Mouse (Mus musculus) C2C12 (cell line): ENCODE results near the gene Sec14l5. TPM values are rescaled to one million over a fixed set of nuclear protein-coding genes. Genes with fewer than 3 reads are reported as not detected.

Experiments used
- H3K27me3 ChIP-seq: one replicate; pipeline ENCODE4 v1.6.1; 2011; ENCODE audit not compliant: control insufficient read depth, insufficient read depth, insufficient read length
- H3K36me3 ChIP-seq: one replicate; pipeline ENCODE4 v1.6.1; 2011; ENCODE audit not compliant: control insufficient read depth, insufficient read depth
- H3K4me3 ChIP-seq: one replicate; pipeline ENCODE4 v1.5.1; 2011; ENCODE audit warnings: mild to moderate bottlenecking, control low read depth; ENCODE audit not compliant: poor library complexity, insufficient read depth, severe bottlenecking
- H3K79me2 ChIP-seq: one replicate; pipeline ENCODE4 v1.6.1; 2011; ENCODE audit not compliant: control insufficient read depth, insufficient read depth
- H3K79me3 ChIP-seq: one replicate; pipeline ENCODE4 v1.6.1; 2011; ENCODE audit warnings: low read depth, control low read depth
- H3ac ChIP-seq: one replicate; pipeline ENCODE3; 2011; ENCODE audit warnings: low read depth; ENCODE audit not compliant: control insufficient read depth, insufficient read length
- CEBPB ChIP-seq: IDR thresholded peaks from one replicate; pipeline ENCODE4 v1.6.1; 2011; ENCODE audit warnings: low read depth, mild to moderate bottlenecking, control low read depth, moderate library complexity
- CTCF ChIP-seq: IDR thresholded peaks from one replicate; pipeline ENCODE4 v1.5.1; 2011; ENCODE audit not compliant: control insufficient read depth, insufficient read depth, insufficient read length
- FOSL1 ChIP-seq: IDR thresholded peaks from one replicate; pipeline ENCODE4 v1.8.0; 2011; ENCODE audit warnings: mild to moderate bottlenecking, low read length; ENCODE audit not compliant: poor library complexity, insufficient read depth, severe bottlenecking
- MAX ChIP-seq: IDR thresholded peaks from one replicate; pipeline ENCODE4 v1.6.1; 2011; ENCODE audit warnings: mild to moderate bottlenecking, control low read depth
- MYOD1 ChIP-seq: IDR thresholded peaks from one replicate; pipeline ENCODE4 v1.6.1; 2011; ENCODE audit warnings: low read depth; ENCODE audit not compliant: control insufficient read depth, insufficient read length
- MYOG ChIP-seq: IDR thresholded peaks from one replicate; pipeline ENCODE4 v1.6.1; 2011; ENCODE audit not compliant: control insufficient read depth, insufficient read length; ENCODE audit errors: extremely low read depth
- USF1 ChIP-seq: IDR thresholded peaks from one replicate; pipeline ENCODE4 v1.6.1; 2011; ENCODE audit warnings: low read depth, mild to moderate bottlenecking, control low read depth, moderate library complexity
- polyA plus RNA-seq: library from polyadenylated mRNA; unstranded; fragments of >200 nt; fragmentation: generic; extraction: Trizol; gene quantifications from one replicate; pipeline ENCODE4 v1.2.1, GENCODE M21; 2012; ENCODE audit warnings: missing spikeins

The Sec14l5 gene
- polyA plus RNA-seq, 1 experiment = 0.01 TPM

- Histone ChIP-seq H3K79me3 (no peaks in the 10 kb centered on the region), H3K36me3 (no peaks in the 10 kb centered on the region), H3ac (no peak overlapping the region), H3K79me2 (no peaks in the 10 kb centered on the region), H3K27me3 (peaks cover 27% of the 10 kb centered on the region), H3K4me3 (peak overlapping the region; percentile 11)
- TF ChIP-seq FOSL1 (no peak), USF1 (no peak), MYOG (no peak), MAX (no peak), MYOD1 (no peak), CEBPB (no peak), CTCF (no peak)
These were observed 407 bp upstream of the Sec14l5 start for GRCm38 (mm10) chr16:5146367-5147036.

GRCm38 (mm10) chr16:5150544-5150943 is 3.6 kb downstream of the Sec14l5 start:
- Histone ChIP-seq H3K36me3 (no peaks in the 10 kb centered on the region), H3K4me3 (no peak overlapping the region), H3K79me3 (no peaks in the 10 kb centered on the region), H3K27me3 (peaks cover 30% of the 10 kb centered on the region), H3ac (no peak overlapping the region), H3K79me2 (no peaks in the 10 kb centered on the region)
- no peak for TF ChIP-seq MYOD1
- TF ChIP-seq MAX = no peak
- no peak for TF ChIP-seq CTCF
- TF ChIP-seq USF1 = no peak
- no peak for TF ChIP-seq CEBPB

- Histone ChIP-seq H3K79me2 (no peaks in the 10 kb centered on the region), H3K4me3 (no peak overlapping the region), H3K36me3 (no peaks in the 10 kb centered on the region), H3K27me3 (peaks cover 16% of the 10 kb centered on the region), H3ac (no peak overlapping the region), H3K79me3 (no peaks in the 10 kb centered on the region)
- no peak for TF ChIP-seq CTCF
- no peak for TF ChIP-seq USF1
- TF ChIP-seq MYOG = no peak
- TF ChIP-seq FOSL1 = no peak
These were observed 6.6 kb downstream of the Sec14l5 start for GRCm38 (mm10) chr16:5153299-5154026.

DNA sequence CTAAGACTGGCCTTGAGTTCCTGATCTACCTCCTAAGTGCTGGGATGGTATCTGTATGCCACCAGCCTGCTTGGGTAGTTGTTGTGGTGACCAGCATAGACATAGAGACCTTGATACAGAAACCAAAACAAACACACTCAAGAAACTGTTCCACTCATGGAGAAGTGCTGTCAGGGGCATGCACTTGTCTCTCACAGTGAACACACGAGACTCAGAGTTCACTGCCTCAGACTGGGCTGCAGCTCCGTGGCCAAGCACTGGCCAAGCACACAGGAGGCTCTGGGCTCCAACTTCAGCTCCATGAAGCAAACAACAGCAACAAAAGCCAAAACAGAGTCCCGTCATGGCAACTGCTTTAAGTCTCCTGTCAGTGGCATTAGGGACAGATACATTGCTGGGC is 8.1 kb downstream of the Sec14l5 start:
- no peak overlapping the region for H3K4me3 ChIP-seq
- peaks cover 4% of the 10 kb centered on the region for H3K27me3 ChIP-seq
- no peaks in the 10 kb centered on the region for H3K79me2 ChIP-seq
- TF ChIP-seq MYOD1 (no peak), MYOG (no peak), CEBPB (no peak), FOSL1 (no peak), USF1 (no peak), CTCF (no peak), MAX (no peak)
- H3ac ChIP-seq = no peak overlapping the region
- H3K79me3 ChIP-seq = no peaks in the 10 kb centered on the region
- no peaks in the 10 kb centered on the region for H3K36me3 ChIP-seq

DNA sequence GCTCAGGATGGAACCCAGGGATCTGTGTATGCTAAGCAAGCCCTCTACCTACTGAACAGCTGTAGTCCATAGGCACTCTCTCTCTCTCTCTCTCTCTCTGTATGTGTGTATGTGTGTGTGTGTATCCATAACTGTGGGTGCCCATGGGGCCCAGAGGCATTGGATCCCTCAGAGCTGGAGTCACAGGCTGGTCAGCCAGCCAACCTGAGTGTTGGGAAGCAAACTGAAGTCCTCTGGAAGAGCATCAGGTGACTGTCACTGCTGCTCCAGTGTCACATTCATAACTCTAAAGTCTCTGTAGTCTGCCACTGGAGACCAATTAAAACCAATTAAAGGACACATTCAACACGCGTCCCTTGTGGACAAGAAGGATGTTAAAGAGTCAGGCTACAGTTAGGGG is 9.6 kb downstream of the Sec14l5 start:
- no peak for TF ChIP-seq MAX
- TF ChIP-seq CTCF = no peak
- Histone ChIP-seq H3ac (no peak overlapping the region), H3K79me2 (no peaks in the 10 kb centered on the region), H3K4me3 (no peak overlapping the region), H3K36me3 (no peaks in the 10 kb centered on the region), H3K27me3 (peaks cover 4% of the 10 kb centered on the region), H3K79me3 (no peaks in the 10 kb centered on the region)

GRCm38 (mm10) chr16:5157113-5157512 is 10.2 kb downstream of the Sec14l5 start:
- H3K27me3 ChIP-seq = peaks cover 5% of the 10 kb centered on the region
- H3K79me2 ChIP-seq = no peaks in the 10 kb centered on the region
- H3K79me3 ChIP-seq = no peaks in the 10 kb centered on the region
- H3K4me3 ChIP-seq = no peak overlapping the region
- no peaks in the 10 kb centered on the region for H3K36me3 ChIP-seq
- TF ChIP-seq CTCF (no peak), MAX (no peak), MYOD1 (no peak)
- H3ac ChIP-seq = no peak overlapping the region
